Mouse (Mus musculus) kidney, adult 2 months (tissue): ENCODE measurements at regions not wholly inside any gene's neighbourhood (a gene's known extent, or its start where the extent isn't known, plus 50 kb on each side); places are given as distances from the start of the nearest gene placed in this dataset.

Experiments
- DNase-seq: peaks from one replicate; pipeline ENCODE4 v3.0.0; 2021
- H3K27ac ChIP-seq: fragments of 200-500 bp; 2 replicates; pipeline ENCODE4 v1.5.1; 2012; ENCODE audit warnings: low read depth, low read length, control low read depth, inconsistent platforms; ENCODE audit not compliant: insufficient read depth
- H3K27me3 ChIP-seq: fragments of 200-500 bp; replicated peaks from 2 replicates; pipeline ENCODE4 v1.6.1; 2012; ENCODE audit warnings: mild to moderate bottlenecking, moderate library complexity, low read length, inconsistent platforms; ENCODE audit not compliant: control insufficient read depth, insufficient read depth
- H3K36me3 ChIP-seq: fragments of 200-500 bp; 2 replicates; pipeline ENCODE4 v1.6.1; 2012; ENCODE audit warnings: mild to moderate bottlenecking, moderate library complexity, low read length, inconsistent platforms; ENCODE audit not compliant: control insufficient read depth, insufficient read depth
- H3K4me1 ChIP-seq: fragments of 200-500 bp; 2 replicates; pipeline ENCODE4 v1.6.1; 2011; ENCODE audit warnings: low read length; ENCODE audit not compliant: control insufficient read depth, insufficient read depth
- H3K4me3 ChIP-seq: fragments of 200-500 bp; 2 replicates; pipeline ENCODE4 v1.5.1; 2011; ENCODE audit warnings: mild to moderate bottlenecking, low read depth, low read length, control low read depth; ENCODE audit not compliant: insufficient read depth
- CTCF ChIP-seq: fragments of 200-500 bp; conservative IDR thresholded peaks from 2 replicates; pipeline ENCODE4 v1.5.1; 2011; ENCODE audit warnings: low read depth, mild to moderate bottlenecking, control low read depth, low read length, moderate library complexity, mixed read lengths; ENCODE audit not compliant: insufficient read depth, insufficient read length
- POLR2A ChIP-seq: fragments of 200-500 bp; IDR thresholded peaks from one replicate; pipeline ENCODE4 v1.6.1; 2011; ENCODE audit warnings: low read depth, low read length, control low read depth
- WGBS: fragments of 180-500 bp; shearing (Covaris S2); methylation state at CpG from one replicate; pipeline ENCODE4 v1.1.7; 2018; 5-methylcytosine and 5-hydroxymethylcytosine counted together

GRCm38 (mm10) chr12:107010995-107011786 is 477.2 kb upstream of the 3110018I06Rik start:
- no peaks in the 10 kb centered on the region for H3K27me3 ChIP-seq
- no peak overlapping the region for H3K27ac ChIP-seq
- no peaks in the 10 kb centered on the region for H3K4me1 ChIP-seq
- 49% methylated on average over 20 of the region's 20 CpGs for WGBS
- H3K36me3 ChIP-seq, result no peaks in the 10 kb centered on the region
- no peak overlapping the region for H3K4me3 ChIP-seq
- TF ChIP-seq POLR2A, result no peak
- no peak for TF ChIP-seq CTCF
- no peak for DNase-seq

- H3K4me3 ChIP-seq, result no peak overlapping the region
- H3K36me3 ChIP-seq, result no peaks in the 10 kb centered on the region
- no peak overlapping the region for H3K27ac ChIP-seq
- no peak for TF ChIP-seq POLR2A
- no peak for TF ChIP-seq CTCF
- WGBS, result 72% methylated on average over 2 of the region's 2 CpGs
- no peaks in the 10 kb centered on the region for H3K27me3 ChIP-seq
- H3K4me1 ChIP-seq, result no peaks in the 10 kb centered on the region
- no peak for DNase-seq
Measured at GRCm38 (mm10) chr12:107016801-107017200, 471.6 kb upstream of the 3110018I06Rik start.

GRCm38 (mm10) chr12:107021806-107022205 is 466.6 kb upstream of the 3110018I06Rik start:
- no peaks in the 10 kb centered on the region for H3K27me3 ChIP-seq
- TF ChIP-seq POLR2A, result no peak
- no peak for TF ChIP-seq CTCF
- H3K36me3 ChIP-seq, result no peaks in the 10 kb centered on the region
- 78% methylated on average over 1 of the region's 1 CpGs for WGBS
- no peak for DNase-seq
- H3K27ac ChIP-seq, result no peak overlapping the region
- no peaks in the 10 kb centered on the region for H3K4me1 ChIP-seq
- no peak overlapping the region for H3K4me3 ChIP-seq

GRCm38 (mm10) chr12:107026821-107027220 is 461.6 kb upstream of the 3110018I06Rik start:
- Histone ChIP-seq H3K36me3 (no peaks in the 10 kb centered on the region), H3K27me3 (no peaks in the 10 kb centered on the region), H3K4me1 (no peaks in the 10 kb centered on the region), H3K4me3 (no peak overlapping the region), H3K27ac (no peak overlapping the region)
- 81% methylated on average over 5 of the region's 5 CpGs for WGBS
- no peak for DNase-seq
- TF ChIP-seq POLR2A (no peak), CTCF (no peak)

- Histone ChIP-seq H3K27me3 (no peaks in the 10 kb centered on the region), H3K4me3 (no peak overlapping the region), H3K27ac (no peak overlapping the region), H3K36me3 (no peaks in the 10 kb centered on the region), H3K4me1 (no peaks in the 10 kb centered on the region)
- WGBS, result 35% methylated on average over 23 of the region's 23 CpGs
- TF ChIP-seq CTCF (no peak), POLR2A (no peak)
- no peak for DNase-seq
Measured at GRCm38 (mm10) chr12:107027842-107028549, 460.4 kb upstream of the 3110018I06Rik start.

- H3K36me3 ChIP-seq, result no peaks in the 10 kb centered on the region
- no peak for DNase-seq
- H3K27ac ChIP-seq, result no peak overlapping the region
- H3K27me3 ChIP-seq, result no peaks in the 10 kb centered on the region
- no peaks in the 10 kb centered on the region for H3K4me1 ChIP-seq
- WGBS, result 48% methylated on average over 1 of the region's 1 CpGs
- TF ChIP-seq POLR2A (no peak), CTCF (no peak)
- H3K4me3 ChIP-seq, result no peak overlapping the region
Measured at GRCm38 (mm10) chr12:107028985-107029384, 459.4 kb upstream of the 3110018I06Rik start.

GRCm38 (mm10) chr12:107036357-107036756 is 452.1 kb upstream of the 3110018I06Rik start:
- DNase-seq, result no peak
- TF ChIP-seq CTCF, result no peak
- TF ChIP-seq POLR2A, result no peak
- no peak overlapping the region for H3K4me3 ChIP-seq
- no peak overlapping the region for H3K27ac ChIP-seq
- no peaks in the 10 kb centered on the region for H3K36me3 ChIP-seq
- WGBS, result 69% methylated on average over 6 of the region's 6 CpGs
- no peaks in the 10 kb centered on the region for H3K4me1 ChIP-seq
- H3K27me3 ChIP-seq, result no peaks in the 10 kb centered on the region
